Mouse (Mus musculus) cerebellum, adult 11-12 months (tissue): ENCODE results near the gene Chkb.
A peak's percentile ranks its signal among the peaks of the same experiment; 100 is the strongest.

ENCODE experiments used
- DNase-seq: peaks from one replicate; pipeline ENCODE4 v3.0.0; 2022

Gene Chkb

DNA sequence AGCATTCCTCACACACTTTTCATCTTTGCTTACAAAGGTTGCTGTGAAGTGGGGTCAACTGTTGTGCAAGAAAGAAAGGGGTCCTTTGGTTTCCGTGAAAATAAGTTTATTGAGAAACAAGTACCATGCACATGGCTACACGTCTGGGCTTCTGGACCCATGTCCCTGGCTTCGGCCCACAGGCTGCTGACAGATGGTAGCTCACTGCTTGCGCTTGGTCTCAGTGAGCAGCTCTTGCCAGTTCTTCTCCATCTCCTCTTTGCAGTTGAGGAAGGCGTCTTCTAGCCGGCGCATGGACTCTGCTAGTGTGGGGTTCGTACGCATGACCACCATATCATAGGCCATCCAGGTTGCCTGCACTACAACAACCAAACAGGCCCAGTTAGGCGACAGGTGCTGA is 39.6 kb downstream of the Chkb start:
- DNase-seq, result no peak

DNA sequence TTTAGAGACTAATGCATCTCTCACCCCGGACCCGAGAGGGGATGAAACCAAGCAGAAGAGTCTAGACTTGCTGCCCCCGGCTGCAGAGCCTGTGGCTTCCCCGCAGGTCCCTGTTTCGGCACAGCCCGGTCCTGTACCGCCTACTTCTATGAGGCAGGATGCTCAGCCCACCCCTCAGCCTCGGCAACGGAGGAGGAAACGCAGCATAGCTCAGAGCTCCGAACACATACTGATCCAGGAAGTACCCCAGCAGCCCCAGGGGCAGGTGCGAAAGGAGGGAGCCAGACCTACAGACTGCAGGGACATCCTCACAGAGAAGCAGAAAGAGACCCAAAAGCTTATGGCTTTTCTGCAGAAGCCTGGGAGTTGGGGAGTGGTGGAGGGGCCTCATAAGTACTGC is 42.6 kb downstream of the Chkb start:
- no peak for DNase-seq

DNA sequence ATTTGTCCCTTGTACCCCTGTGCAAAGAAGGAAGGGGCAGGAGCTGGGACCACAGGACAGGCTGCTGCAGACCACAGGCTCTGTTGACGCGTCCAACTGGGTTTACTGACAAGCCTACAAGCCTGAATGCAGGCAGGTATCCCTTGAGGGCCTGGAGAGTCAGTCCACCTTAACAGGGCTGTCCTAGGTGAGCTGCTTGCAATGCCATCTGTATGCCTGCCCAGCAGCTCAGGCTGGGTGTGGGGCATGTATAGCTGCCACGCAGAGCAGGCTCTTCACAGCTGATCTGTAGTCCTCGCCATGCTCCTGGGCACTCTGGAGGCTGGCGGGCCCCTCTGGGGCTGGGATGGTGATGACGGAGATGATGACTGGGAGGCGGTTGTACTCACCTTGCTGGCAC is 45.1 kb downstream of the Chkb start, which contains the start of gene Klhdc7b:
Gene Klhdc7b (plus strand): TSS at position 301 of the 400 bp plus-strand sequence.
- no peak for DNase-seq

DNA sequence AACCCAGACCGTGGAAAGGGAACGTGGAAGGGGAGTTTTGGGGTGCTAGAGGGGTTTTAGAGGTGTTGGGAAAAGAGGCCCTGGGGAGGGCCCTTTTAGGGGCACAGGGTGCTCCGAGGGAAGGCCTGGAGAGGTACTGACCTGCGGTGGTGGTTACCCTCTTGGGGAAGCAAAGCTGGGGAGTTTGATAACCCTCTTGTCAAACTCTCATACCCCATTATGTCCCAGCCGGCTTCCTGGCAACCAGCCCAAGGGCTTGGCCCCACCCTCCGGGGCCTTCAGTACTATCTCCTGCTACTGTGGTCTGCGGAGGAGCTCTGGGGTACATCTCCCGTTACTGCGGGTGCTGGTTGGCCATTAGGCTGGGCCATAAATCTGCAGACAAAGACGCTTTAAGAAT is 50.3 kb downstream of the Chkb start:
- peak; percentile 78 for DNase-seq

DNA sequence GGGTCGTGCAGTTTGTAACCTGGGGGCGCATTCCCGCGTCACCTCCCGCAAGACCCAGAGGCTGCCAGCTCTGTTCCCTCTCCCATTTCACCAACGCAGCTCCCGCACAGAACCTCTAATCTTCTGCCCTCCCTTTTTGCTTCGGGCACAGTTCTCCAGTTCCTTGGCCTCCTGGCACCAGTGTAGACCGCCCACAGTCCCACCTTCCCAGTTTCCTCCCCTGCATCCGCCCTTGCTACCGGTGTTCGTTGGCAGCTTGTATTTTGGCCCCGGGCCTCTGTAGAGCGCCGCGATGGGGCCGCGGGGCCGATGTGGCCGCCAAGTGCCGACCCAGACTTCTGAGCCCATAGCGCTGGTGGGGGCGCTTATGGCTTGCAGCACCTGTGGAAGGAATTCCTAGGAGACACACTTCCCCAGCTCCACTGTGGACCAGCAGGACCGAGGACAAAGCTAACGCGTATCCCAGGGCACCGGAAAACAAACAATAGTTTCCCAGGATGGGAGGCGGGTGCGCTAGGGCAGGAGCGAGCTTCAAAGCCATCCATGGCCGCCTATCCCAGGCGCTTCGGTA is 50.8 kb downstream of the Chkb start, which contains the start of gene Odf3b:
Gene Odf3b (minus strand): TSS at position 452 of the 571 bp plus-strand sequence.
- peak; percentile 91 for DNase-seq

DNA sequence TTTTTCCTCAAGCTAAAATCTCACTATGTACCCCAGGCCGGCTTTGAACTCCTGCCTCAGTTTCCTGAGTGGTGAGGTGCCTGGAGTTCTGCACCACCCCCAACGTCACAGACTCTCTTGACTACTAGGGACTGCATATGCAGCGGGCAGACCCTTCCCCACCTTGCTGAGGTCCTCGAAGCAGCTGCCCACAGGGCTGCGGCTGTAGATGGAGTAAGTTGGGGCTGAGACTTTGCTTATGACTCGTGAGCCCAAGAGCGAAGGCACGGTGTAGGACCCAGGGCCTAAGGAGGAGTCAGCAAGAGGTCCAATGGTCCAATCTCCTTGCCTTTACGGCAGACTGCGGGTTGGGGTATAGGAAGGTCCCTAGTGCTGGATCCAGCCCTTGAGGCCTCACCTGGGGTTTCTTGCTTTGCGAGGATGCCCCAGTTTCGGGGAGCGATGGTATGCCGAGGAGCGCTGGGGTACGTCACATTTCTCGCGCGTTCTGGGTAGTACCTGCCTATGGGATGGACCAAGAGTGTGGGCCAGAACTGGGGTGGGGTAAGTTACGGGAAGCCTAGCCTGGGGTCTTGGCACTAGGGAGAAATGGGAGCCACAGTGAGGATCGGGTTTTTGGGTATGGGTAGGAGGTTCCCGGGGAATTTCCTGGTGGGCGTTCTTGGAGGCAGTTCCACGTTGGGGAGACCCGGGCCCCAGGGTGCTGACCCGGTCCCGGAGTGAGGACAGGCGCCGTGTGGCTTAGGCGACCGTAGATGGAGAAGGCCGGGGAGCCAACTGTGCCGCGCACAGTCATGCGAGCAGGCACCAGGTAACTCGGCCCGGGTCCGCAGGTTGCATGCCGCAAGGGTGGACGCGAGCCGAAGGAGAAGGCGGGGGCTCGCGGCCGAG is 51.5 kb downstream of the Chkb start:
- peak; percentile 69 for DNase-seq

DNA sequence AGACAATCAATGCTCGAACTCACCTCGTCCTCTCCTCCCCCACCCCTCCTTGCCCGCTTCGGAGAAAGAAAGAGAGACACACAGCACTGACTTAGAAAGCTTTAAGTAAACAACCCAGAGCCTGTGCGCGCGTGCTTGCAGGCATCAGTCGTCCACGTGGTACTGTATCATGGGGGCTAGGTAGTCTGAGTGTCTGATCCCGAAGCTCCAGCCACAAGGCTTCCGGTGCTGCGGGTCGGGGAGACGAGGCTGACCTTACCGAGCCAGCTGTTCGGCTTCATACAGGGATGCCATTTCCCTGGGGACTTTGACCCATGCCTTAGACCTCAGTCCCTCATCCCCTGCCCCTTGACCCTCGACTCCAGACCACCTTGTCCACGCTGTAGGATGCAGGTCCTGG is 52.3 kb downstream of the Chkb start:
- peak; percentile 54 for DNase-seq

DNA sequence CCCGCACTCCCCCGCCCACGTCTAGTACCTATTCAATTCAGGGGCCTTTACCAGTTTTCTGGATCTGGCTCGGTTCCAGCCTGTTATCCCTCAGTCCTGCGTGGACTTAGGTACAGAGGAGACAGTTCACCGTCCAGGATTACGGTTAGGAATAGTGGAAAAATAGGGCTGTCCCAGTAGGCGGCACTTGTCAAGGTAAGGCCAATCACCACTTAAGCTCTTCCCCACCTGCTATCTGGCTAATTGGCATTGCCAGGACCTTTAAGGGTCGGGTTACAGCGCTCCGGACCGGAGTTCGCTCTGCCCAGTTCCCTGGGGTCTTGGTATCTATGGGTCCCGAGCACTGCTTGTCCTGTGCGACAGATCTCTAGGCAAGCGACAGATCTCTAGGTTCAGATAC is 52.8 kb downstream of the Chkb start, which contains the start of gene Tymp:
Gene Tymp (minus strand): TSS at position 83 of the 400 bp plus-strand sequence.
- no peak for DNase-seq
